Mouse (Mus musculus) layer of hippocampus, adult 18-20 months (tissue): ENCODE measurements around the gene Zfp287. TPM values are rescaled to one million over a fixed set of nuclear protein-coding genes. Genes with fewer than 3 reads are reported as not detected.
"Not testable (repeated sequence)": the region's sequence is repeated elsewhere in the genome, so short reads cannot be mapped to it uniquely, and the experiment has no call there.

Source experiments
- DNase-seq, 2 experiments: peaks; one replicate each; pipeline ENCODE4 v3.0.0; 2022; ENCODE audit warnings: low spot score in 2 of 2
- long read RNA-seq: library from polyadenylated mRNA; stranded (forward); transcript quantifications from one replicate; pipeline ENCODE4 v2.0.0, GENCODE M21; 2021
- total RNA-seq, 2 experiments: library from RNA; stranded (reverse); gene quantifications; 2 replicates each; pipeline ENCODE4 v1.2.3; 2021

Zfp287 gene
- 10 to 100 TPM; 15.1 to 16.0 TPM for total RNA-seq
- long read RNA-seq, partial matches to known transcripts, result 0 of 11 reads
- long read RNA-seq, other reads (novel, unspliced or antisense), result 11 of 11 reads

GRCm38 (mm10) chr11:62731311-62732021 is at the start of gene Zfp287:
Gene Zfp287 (minus strand): TSS chr11:62731905.
- DNase-seq, result peak; percentile 91 to 95

GRCm38 (mm10) chr11:62776510-62776909 is 44.8 kb upstream of the Zfp287 start:
- DNase-seq, result peak in 1 of 2 experiments; percentile 36

- no peak for DNase-seq
These were observed 29.2 kb upstream of the Zfp287 start for GRCm38 (mm10) chr11:62760755-62761457.

GRCm38 (mm10) chr11:62758491-62758890 is 26.8 kb upstream of the Zfp287 start:
- no peak for DNase-seq

- no peak for DNase-seq
These were observed 26.2 kb upstream of the Zfp287 start for GRCm38 (mm10) chr11:62757906-62758305.

- DNase-seq, result no peak
These were observed 25.4 kb upstream of the Zfp287 start for GRCm38 (mm10) chr11:62757143-62757507.

GRCm38 (mm10) chr11:62756456-62757142 is 24.9 kb upstream of the Zfp287 start:
- DNase-seq, result peak; percentile 79 to 91

GRCm38 (mm10) chr11:62752780-62753179 is 21.1 kb upstream of the Zfp287 start, which contains the start of gene Gm10428:
Gene Gm10428 (plus strand): TSS chr11:62753100.
- DNase-seq, result no peak

- DNase-seq, result no peak
These were observed 20.5 kb upstream of the Zfp287 start for GRCm38 (mm10) chr11:62752191-62752590.

GRCm38 (mm10) chr11:62749445-62749844 is 17.7 kb upstream of the Zfp287 start:
- DNase-seq, result not testable (repeated sequence)

- no peak for DNase-seq
These were observed 16.4 kb upstream of the Zfp287 start for GRCm38 (mm10) chr11:62748062-62748461.

- no peak for DNase-seq
These were observed 15.5 kb upstream of the Zfp287 start for GRCm38 (mm10) chr11:62747227-62747626.

- peak; percentile 62 to 77 for DNase-seq
These were observed 14.4 kb upstream of the Zfp287 start for GRCm38 (mm10) chr11:62746001-62746533.

- DNase-seq, result peak; percentile 17 to 83
These were observed 12.4 kb upstream of the Zfp287 start for GRCm38 (mm10) chr11:62744103-62744502.

- no peak for DNase-seq
These were observed 10.7 kb upstream of the Zfp287 start for GRCm38 (mm10) chr11:62742261-62742957.

- DNase-seq, result no peak
These were observed 9.5 kb upstream of the Zfp287 start for GRCm38 (mm10) chr11:62741186-62741585.

GRCm38 (mm10) chr11:62732665-62733064 is 960 bp upstream of the Zfp287 start:
- no peak for DNase-seq

GRCm38 (mm10) chr11:62732022-62732387 is 300 bp upstream of the Zfp287 start:
- no peak for DNase-seq

- no peak for DNase-seq
These were observed 3.4 kb downstream of the Zfp287 start for GRCm38 (mm10) chr11:62728276-62728675.

- no peak for DNase-seq
These were observed 21.0 kb downstream of the Zfp287 start for GRCm38 (mm10) chr11:62710657-62711056.

GRCm38 (mm10) chr11:62708252-62708651 is 23.5 kb downstream of the Zfp287 start:
- no peak for DNase-seq
